Mouse (Mus musculus) frontal cortex, postnatal 36 days (tissue): ENCODE data around the gene Pdha1.

ENCODE experiments used
- DNase-seq, 2 experiments: peaks; one replicate each; pipeline ENCODE4 v3.0.0; 2022; ENCODE audit warnings: low spot score in 2 of 2

Gene Pdha1

GRCm38 (mm10) chrX:160137861-160138717 is at the start of gene Pdha1:
Gene Pdha1, minus strand, starts transcription at chrX:160138413.
- peak; percentile 80 to 85 for DNase-seq

- DNase-seq: no peak
These were observed 40.8 kb upstream of the Pdha1 start for GRCm38 (mm10) chrX:160179032-160179431.

- DNase-seq: peak; percentile 44 to 70
These were observed 31.9 kb upstream of the Pdha1 start for GRCm38 (mm10) chrX:160170150-160170549.

GRCm38 (mm10) chrX:160166246-160166985 is 28.2 kb upstream of the Pdha1 start:
- DNase-seq: no peak

GRCm38 (mm10) chrX:160164259-160164658 is 26.0 kb upstream of the Pdha1 start:
- DNase-seq: no peak

GRCm38 (mm10) chrX:160153147-160153815 is 15.1 kb upstream of the Pdha1 start:
- no peak for DNase-seq

GRCm38 (mm10) chrX:160148859-160149258 is 10.6 kb upstream of the Pdha1 start:
- no peak for DNase-seq

- no peak for DNase-seq
These were observed 9.2 kb upstream of the Pdha1 start for GRCm38 (mm10) chrX:160147406-160147805.

GRCm38 (mm10) chrX:160146806-160147205 is 8.6 kb upstream of the Pdha1 start:
- no peak for DNase-seq

GRCm38 (mm10) chrX:160137177-160137860 is 894 bp downstream of the Pdha1 start:
- DNase-seq: no peak

GRCm38 (mm10) chrX:160136153-160136552 is 2.1 kb downstream of the Pdha1 start:
- DNase-seq: no peak

GRCm38 (mm10) chrX:160135719-160136118 is 2.5 kb downstream of the Pdha1 start:
- no peak for DNase-seq

GRCm38 (mm10) chrX:160134136-160134843 is 3.9 kb downstream of the Pdha1 start:
- DNase-seq: no peak

- peak; percentile 46 to 52 for DNase-seq
These were observed 21.6 kb downstream of the Pdha1 start for GRCm38 (mm10) chrX:160116658-160117057.

- DNase-seq: no peak
These were observed 22.1 kb downstream of the Pdha1 start for GRCm38 (mm10) chrX:160116074-160116473.

GRCm38 (mm10) chrX:160113777-160114176 is 24.4 kb downstream of the Pdha1 start:
- DNase-seq: no peak

- no peak for DNase-seq
These were observed 30.4 kb downstream of the Pdha1 start for GRCm38 (mm10) chrX:160107817-160108216.

- DNase-seq: no peak
These were observed 46.2 kb downstream of the Pdha1 start for GRCm38 (mm10) chrX:160091973-160092372.
